In the genomic region with DNA sequence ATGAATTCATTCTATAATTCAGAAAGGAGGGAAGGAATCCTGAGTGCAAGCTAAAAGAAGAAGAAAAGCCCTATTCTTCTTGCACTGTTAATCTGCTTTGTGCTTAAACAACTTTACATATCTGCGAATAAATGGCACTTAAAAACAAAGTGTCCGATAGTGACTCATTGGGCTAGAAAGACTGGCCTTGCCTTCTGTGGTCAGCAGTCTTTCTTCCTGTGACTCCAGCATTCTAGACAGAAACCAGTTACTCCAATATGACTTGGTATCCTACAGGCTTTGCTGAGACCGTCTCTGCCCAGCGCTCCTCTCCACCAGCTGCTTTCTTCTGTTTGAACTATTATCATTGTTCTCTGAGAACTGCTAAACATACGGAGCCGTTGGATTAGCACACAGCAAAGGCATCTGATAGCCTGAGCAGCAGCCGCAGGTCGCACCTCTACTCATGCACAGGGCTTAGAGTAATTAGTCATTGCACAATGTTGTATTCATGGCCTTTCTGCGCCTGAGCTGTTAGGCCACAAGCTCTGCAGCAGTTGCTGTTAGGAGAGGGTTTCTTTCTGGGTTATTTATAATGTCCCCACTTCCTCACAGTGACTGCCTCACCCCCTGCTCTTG, we compare ENCODE assay signal across 11 mouse cellular contexts. TPM values are rescaled to one million over a fixed set of nuclear protein-coding genes. Genes with fewer than 3 reads are reported as not detected.
DNase-seq lines count a peak whose midpoint lies in the region; ATAC-seq and TF ChIP-seq lines count a peak whose summit lies in the region.
"Had no signal": no experiment of that assay in that cellular context is flagged by ENCODE, and none has a peak within 500 bp of the region (broad histone marks: within the 10 kb centered on the region; RNA-seq: fewer than 3 reads in every experiment).

No protein-coding gene starts in this region.

- H3K9me3 ChIP-seq in midbrain, embryonic 10.5 days (replicated peaks) = no peaks in the 10 kb centered on the region
- no peaks in the 10 kb centered on the region for H3K9me3 ChIP-seq in midbrain, embryonic 16.5 days (replicated peaks; ENCODE audit: control insufficient read depth, low read length, poor library complexity, severe bottlenecking)
- H3K9me3 ChIP-seq in hindbrain, postnatal 0 days (ENCODE audit: low read length) = no peaks in the 10 kb centered on the region
- H3K9me3 ChIP-seq: embryonic facial prominence, embryonic 13.5 days; midbrain, embryonic 12.5 days had no signal

- H3K4me3 ChIP-seq in midbrain, embryonic 10.5 days = no peak overlapping the region
- no peak overlapping the region for H3K4me3 ChIP-seq in midbrain, embryonic 16.5 days (ENCODE audit: low read depth, low read length)
- H3K4me3 ChIP-seq in macrophage (ENCODE audit: inconsistent target) = no peak overlapping the region
- H3K4me3 ChIP-seq in hindbrain, postnatal 0 days (ENCODE audit: low read length) = no peak overlapping the region
- H3K4me3 ChIP-seq: embryonic facial prominence, embryonic 13.5 days; midbrain, embryonic 12.5 days had no signal

- DNase-seq in embryo, embryonic 11 days = peak; percentile 12
- DNase-seq in embryo, embryonic 9.5 days (ENCODE audit: extremely low spot score) = no peak
- DNase-seq in midbrain, embryonic 10.5 days (ENCODE audit: low spot score) = no peak
- DNase-seq in hindbrain, postnatal 0 days (ENCODE audit: low spot score) = no peak
- no peak for DNase-seq in cerebellum, adult 9-10 months
- DNase-seq: kidney, adult 18-20 months had no signal

- H3K27me3 ChIP-seq in midbrain, embryonic 10.5 days (ENCODE audit: low read depth, poor library complexity, severe bottlenecking) = no peaks in the 10 kb centered on the region
- H3K27me3 ChIP-seq in midbrain, embryonic 16.5 days (ENCODE audit: control insufficient read depth, insufficient read depth, low read depth, low read length) = no peaks in the 10 kb centered on the region
- H3K27me3 ChIP-seq in hindbrain, postnatal 0 days (ENCODE audit: insufficient read depth, low read length) = no peaks in the 10 kb centered on the region
- H3K27me3 ChIP-seq: embryonic facial prominence, embryonic 13.5 days; midbrain, embryonic 12.5 days had no signal

- no peak for TF ChIP-seq CTCF in hindbrain, postnatal 0 days (IDR thresholded peaks at IDR 0.05; ENCODE audit: low read depth)

- H3K36me3 ChIP-seq in midbrain, embryonic 10.5 days = peaks cover 3% of the 10 kb centered on the region; the same call in 1 of the 2 replicates
- H3K36me3 ChIP-seq in midbrain, embryonic 16.5 days (ENCODE audit: control insufficient read depth, insufficient read depth, low read length) = no peaks in the 10 kb centered on the region
- H3K36me3 ChIP-seq in macrophage (ENCODE audit: inconsistent target) = no peaks in the 10 kb centered on the region
- no peaks in the 10 kb centered on the region for H3K36me3 ChIP-seq in hindbrain, postnatal 0 days (ENCODE audit: insufficient read depth, low read length)
- H3K36me3 ChIP-seq: midbrain, embryonic 12.5 days had no signal

- H3K79me2 ChIP-seq in macrophage (ENCODE audit: inconsistent target) = no peaks in the 10 kb centered on the region

- 62% methylated on average over 9 of the region's 9 CpGs for WGBS in midbrain, embryonic 10.5 days
- 33% methylated on average over 9 of the region's 9 CpGs for WGBS in midbrain, embryonic 16.5 days
- 4% methylated on average over 9 of the region's 9 CpGs for WGBS in macrophage (ENCODE audit: missing documents)
- WGBS in hindbrain, postnatal 0 days = 62% methylated on average over 9 of the region's 9 CpGs

- ATAC-seq in midbrain, embryonic 16.5 days = no peak
- ATAC-seq in hindbrain, postnatal 0 days = no peak
- no peak for ATAC-seq in inflammation-experienced regulatory T-cells, adult 6 months

- no peak overlapping the region for H3K4me2 ChIP-seq in midbrain, embryonic 16.5 days (ENCODE audit: low read length)
- no peak overlapping the region for H3K4me2 ChIP-seq in hindbrain, postnatal 0 days (ENCODE audit: low read depth, low read length)
- H3K4me2 ChIP-seq: embryonic facial prominence, embryonic 13.5 days; midbrain, embryonic 12.5 days had no signal

- H3K9ac ChIP-seq in midbrain, embryonic 16.5 days (ENCODE audit: low read depth, low read length) = no peak overlapping the region
- no peak overlapping the region for H3K9ac ChIP-seq in hindbrain, postnatal 0 days (replicated peaks; ENCODE audit: low read length)
- H3K9ac ChIP-seq: embryonic facial prominence, embryonic 13.5 days; midbrain, embryonic 12.5 days had no signal

- H3K4me1 ChIP-seq in midbrain, embryonic 10.5 days = peaks cover 33% of the 10 kb centered on the region
- 0 out of 2 replicates have a peak, but pooled peaks cover 3% of the 10 kb centered on the region for H3K4me1 ChIP-seq in midbrain, embryonic 16.5 days (ENCODE audit: control insufficient read depth, insufficient read depth, low read length)
- H3K4me1 ChIP-seq in hindbrain, postnatal 0 days (ENCODE audit: insufficient read depth, low read length) = no peaks in the 10 kb centered on the region
- H3K4me1 ChIP-seq: embryonic facial prominence, embryonic 13.5 days had no signal

- H3K27ac ChIP-seq in midbrain, embryonic 10.5 days (replicated peaks) = peak overlapping the region; percentile 23; the same call in 1 of the 2 replicates
- no peak overlapping the region for H3K27ac ChIP-seq in midbrain, embryonic 16.5 days (ENCODE audit: low read length)
- peak overlapping the region; percentile 55 for H3K27ac ChIP-seq in macrophage
- H3K27ac ChIP-seq in hindbrain, postnatal 0 days = no peak overlapping the region
- H3K27ac ChIP-seq: embryonic facial prominence, embryonic 13.5 days; midbrain, embryonic 12.5 days had no signal

RNA-seq across cellular contexts. Expression of a gene that starts 40.0 kb away (rescaled TPM):
- 231 and 233 TPM in 2 replicates for polyA plus RNA-seq in midbrain, embryonic 10.5 days (2016; fragmentation: Nextera tagmentation; extraction: Ambion mirVana)
- polyA plus RNA-seq in midbrain, embryonic 16.5 days (2015; fragmentation: Nextera tagmentation; extraction: Ambion mirVana) = 184 and 211 TPM in 2 replicates
- total RNA-seq in macrophage (2018; cell fraction: chromatin; rRNA removed) = 10 to 100 TPM in 25 of 26 experiments, 1 to 10 TPM in 1; 10.0 to 81.9 (median 34.8) TPM
- total RNA-seq in macrophage (2018; cell fraction: cytosol; rRNA removed) = 100 to 1,000 TPM in 24 of 26 experiments, 10 to 100 TPM in 2; 95.5 to 185 (median 126) TPM
- 100 to 1,000 TPM in 2 of 26 experiments, 10 to 100 TPM in 24; 24.9 to 103 (median 51.3) TPM for total RNA-seq in macrophage (2018; cell fraction: nucleus; rRNA removed)
- polyA plus RNA-seq in macrophage (2018) = 82.1 to 184 TPM (median 121 TPM) in 3 replicates
- total RNA-seq in hindbrain, postnatal 0 days (2014; rRNA removed) = 76.8 and 82.5 TPM in 2 replicates
- 293 and 315 TPM in 2 replicates for polyA plus RNA-seq in hindbrain, postnatal 0 days (2015; fragmentation: Nextera tagmentation; extraction: Ambion mirVana)
- polyA plus RNA-seq in inflammation-experienced regulatory T-cells, adult 6 months (2017; shearing (Covaris generic)) = 100 to 1,000 TPM; 243 to 476 (median 332) TPM

Comparison
In these comparisons a context has a peak if more than half of its experiments do, and no peak if none do; other contexts are left out.
1. H3K27ac ChIP-seq: peak in midbrain, embryonic 10.5 days (single experiment) and macrophage (single experiment); none in midbrain, embryonic 16.5 days (single experiment) and hindbrain, postnatal 0 days (single experiment).